Mouse (Mus musculus) C2C12 (cell line): ENCODE data around the gene Snx27.

ENCODE experiments used
- CEBPB ChIP-seq: IDR thresholded peaks from one replicate; pipeline ENCODE4 v1.6.1; 2011; ENCODE audit warnings: low read depth, mild to moderate bottlenecking, control low read depth, moderate library complexity
- CTCF ChIP-seq: IDR thresholded peaks from one replicate; pipeline ENCODE4 v1.5.1; 2011; ENCODE audit not compliant: control insufficient read depth, insufficient read depth, insufficient read length
- FOSL1 ChIP-seq: IDR thresholded peaks from one replicate; pipeline ENCODE4 v1.8.0; 2011; ENCODE audit warnings: mild to moderate bottlenecking, low read length; ENCODE audit not compliant: poor library complexity, insufficient read depth, severe bottlenecking
- MAX ChIP-seq: IDR thresholded peaks from one replicate; pipeline ENCODE4 v1.6.1; 2011; ENCODE audit warnings: mild to moderate bottlenecking, control low read depth
- MYOD1 ChIP-seq: IDR thresholded peaks from one replicate; pipeline ENCODE4 v1.6.1; 2011; ENCODE audit warnings: low read depth; ENCODE audit not compliant: control insufficient read depth, insufficient read length
- MYOG ChIP-seq: IDR thresholded peaks from one replicate; pipeline ENCODE4 v1.6.1; 2011; ENCODE audit not compliant: control insufficient read depth, insufficient read length; ENCODE audit errors: extremely low read depth
- USF1 ChIP-seq: IDR thresholded peaks from one replicate; pipeline ENCODE4 v1.6.1; 2011; ENCODE audit warnings: low read depth, mild to moderate bottlenecking, control low read depth, moderate library complexity

GRCm38 (mm10) chr3:94559931-94560429 is 22.5 kb downstream of the Snx27 start:
- TF ChIP-seq CTCF (no peak), MAX (no peak), MYOG (no peak), CEBPB (no peak), USF1 (no peak), FOSL1 (no peak), MYOD1 (no peak)
